Mouse (Mus musculus) embryonic facial prominence, embryonic 13.5 days (tissue): ENCODE results near the gene Fam124b. TPM values are rescaled to one million over a fixed set of nuclear protein-coding genes. Genes with fewer than 3 reads are reported as not detected.

Experiments
- ATAC-seq: fragments of 200-750 bp; cut with Nextera tagmentation; 2 replicates; pipeline ENCODE4 v1.8.0; 2017; ENCODE audit warnings: low read depth; ENCODE audit not compliant: insufficient number of reproducible peaks, insufficient read depth, low FRiP score, low TSS enrichment
- H3K27ac ChIP-seq: fragments of 300-500 bp; sonication (generic); 2 replicates; pipeline ENCODE4 v1.5.1; 2015; ENCODE audit warnings: moderate library complexity, mild to moderate bottlenecking, inconsistent platforms
- H3K27me3 ChIP-seq: fragments of 300-500 bp; sonication (generic); 2 replicates; pipeline ENCODE4 v1.6.1; 2015; ENCODE audit warnings: mild to moderate bottlenecking, inconsistent platforms
- H3K36me3 ChIP-seq: fragments of 300-500 bp; sonication (generic); 2 replicates; pipeline ENCODE4 v1.6.1; 2015; ENCODE audit warnings: mild to moderate bottlenecking, inconsistent platforms
- H3K4me1 ChIP-seq: fragments of 300-500 bp; sonication (generic); 2 replicates; pipeline ENCODE4 v1.6.1; 2015; ENCODE audit warnings: inconsistent platforms
- H3K4me2 ChIP-seq: fragments of 300-500 bp; sonication (generic); 2 replicates; pipeline ENCODE4 v1.6.1; 2015; ENCODE audit warnings: moderate library complexity, mild to moderate bottlenecking, inconsistent platforms
- H3K4me3 ChIP-seq: fragments of 300-500 bp; sonication (generic); 2 replicates; pipeline ENCODE4 v1.5.1; 2015; ENCODE audit warnings: mild to moderate bottlenecking, inconsistent platforms
- H3K9ac ChIP-seq: fragments of 300-500 bp; sonication (generic); 2 replicates; pipeline ENCODE4 v1.6.1; 2015; ENCODE audit warnings: mild to moderate bottlenecking, inconsistent platforms
- H3K9me3 ChIP-seq: fragments of 300-500 bp; sonication (generic); 2 replicates; pipeline ENCODE4 v1.6.1; 2016; ENCODE audit warnings: inconsistent platforms
- WGBS: fragments of 180-500 bp; shearing (Covaris S2); methylation state at CpG from one replicate; pipeline ENCODE4 v1.1.7; 2015; ENCODE audit warnings: mixed read lengths; 5-methylcytosine and 5-hydroxymethylcytosine counted together
- polyA plus RNA-seq: library from polyadenylated mRNA; unstranded; fragments of >200 nt; fragmentation: Nextera tagmentation; extraction: Ambion mirVana; gene quantifications from 2 replicates; pipeline ENCODE4 v1.2.1, GENCODE M21; 2015

Gene Fam124b
- polyA plus RNA-seq, 1 experiment from 2014 or later = 0.98 TPM

- no peak overlapping the region for H3K27ac ChIP-seq
- no peaks in the 10 kb centered on the region for H3K27me3 ChIP-seq
- WGBS = 18% methylated on average over 1 of the region's 1 CpGs
- peaks cover 10% of the 10 kb centered on the region; the same call in 1 of the 2 replicates for H3K4me1 ChIP-seq
- H3K9me3 ChIP-seq = no peaks in the 10 kb centered on the region
- H3K36me3 ChIP-seq = no peaks in the 10 kb centered on the region
- no peak overlapping the region for H3K4me3 ChIP-seq
- ATAC-seq = no peak
- H3K9ac ChIP-seq = no peak overlapping the region
- no peak overlapping the region for H3K4me2 ChIP-seq
These were observed 17.9 kb upstream of the Fam124b start for GRCm38 (mm10) chr1:80236126-80236525.

DNA sequence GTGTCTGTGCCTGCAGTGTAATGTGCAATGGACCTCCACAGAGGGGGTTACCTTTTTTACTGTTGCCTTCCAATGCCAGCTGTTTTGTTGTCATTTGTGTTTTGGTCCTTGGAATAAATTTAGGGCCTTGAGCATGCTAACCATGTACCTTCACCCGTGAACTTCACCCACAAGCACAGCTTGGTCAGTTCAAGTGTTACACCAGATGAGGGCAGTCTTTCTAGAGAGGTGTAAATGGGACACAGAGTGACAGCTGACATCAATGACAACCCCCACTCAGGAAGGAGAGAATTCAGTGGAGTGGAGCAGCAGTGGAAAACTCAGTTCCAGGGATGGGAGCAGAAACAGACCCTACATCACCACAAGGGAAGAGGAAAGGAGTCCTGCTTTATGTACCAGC is 12.3 kb upstream of the Fam124b start:
- no peak overlapping the region for H3K9ac ChIP-seq
- no peak for ATAC-seq
- H3K4me1 ChIP-seq = no peaks in the 10 kb centered on the region
- H3K27ac ChIP-seq = no peak overlapping the region
- no peak overlapping the region for H3K4me2 ChIP-seq
- no peak overlapping the region for H3K4me3 ChIP-seq
- H3K9me3 ChIP-seq = no peaks in the 10 kb centered on the region
- H3K27me3 ChIP-seq = no peaks in the 10 kb centered on the region
- 64% methylated on average over 1 of the region's 1 CpGs for WGBS
- H3K36me3 ChIP-seq = no peaks in the 10 kb centered on the region

DNA sequence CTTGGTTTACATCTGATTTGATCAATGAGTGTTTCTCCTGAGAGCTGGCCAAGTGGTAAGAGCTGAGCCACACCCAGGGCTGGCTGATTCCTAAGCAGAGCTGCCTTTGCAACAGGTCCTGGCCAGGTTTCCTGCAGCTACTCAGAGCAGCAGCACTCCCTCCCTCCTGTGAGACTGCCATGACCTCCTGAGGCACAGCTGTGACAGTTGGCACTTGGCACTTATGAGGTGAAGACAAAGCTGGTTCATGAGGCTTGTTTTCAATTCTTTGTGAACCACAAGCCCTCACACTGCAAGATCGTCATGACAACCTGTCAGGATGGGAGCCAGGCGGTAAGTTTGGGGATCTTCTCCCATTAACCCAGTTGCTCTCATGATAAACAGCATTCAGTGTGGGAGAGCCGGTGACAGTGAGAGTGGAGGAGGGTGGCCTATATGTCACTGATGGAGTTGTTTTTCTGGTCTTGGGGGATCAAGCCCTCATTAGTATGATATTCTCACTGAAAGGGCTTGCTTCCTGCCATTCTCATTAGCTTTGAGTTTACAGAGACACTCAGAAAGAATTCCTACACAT is 6.7 kb upstream of the Fam124b start:
- peaks cover 7% of the 10 kb centered on the region; the same call in 1 of the 2 replicates for H3K4me1 ChIP-seq
- 48% methylated on average over 3 of the region's 3 CpGs for WGBS
- H3K9me3 ChIP-seq = no peaks in the 10 kb centered on the region
- H3K27me3 ChIP-seq = no peaks in the 10 kb centered on the region
- no peak for ATAC-seq
- no peaks in the 10 kb centered on the region for H3K36me3 ChIP-seq
- 0 out of 2 replicates have a peak overlapping the region, but pooled peaks have one; percentile 12 for H3K9ac ChIP-seq
- peak overlapping the region; percentile 34; the same call in 1 of the 2 replicates for H3K27ac ChIP-seq
- H3K4me2 ChIP-seq = no peak overlapping the region
- no peak overlapping the region for H3K4me3 ChIP-seq

GRCm38 (mm10) chr1:80221151-80221550 is 2.9 kb upstream of the Fam124b start:
- Histone ChIP-seq H3K36me3 (no peaks in the 10 kb centered on the region), H3K9me3 (no peaks in the 10 kb centered on the region), H3K27ac (no peak overlapping the region), H3K9ac (no peak overlapping the region), H3K4me3 (no peak overlapping the region), H3K4me2 (no peak overlapping the region), H3K4me1 (peaks cover 7% of the 10 kb centered on the region; the same call in 1 of the 2 replicates), H3K27me3 (no peaks in the 10 kb centered on the region)
- 45% methylated on average over 4 of the region's 4 CpGs for WGBS
- ATAC-seq = 0 out of 2 replicates have a peak, but pooled peaks have one; percentile 28

GRCm38 (mm10) chr1:80213826-80214225 is 4.4 kb downstream of the Fam124b start:
- no peak overlapping the region for H3K4me2 ChIP-seq
- no peak overlapping the region for H3K4me3 ChIP-seq
- H3K27ac ChIP-seq = peak overlapping the region; percentile 48; the same call in 1 of the 2 replicates
- no peaks in the 10 kb centered on the region for H3K36me3 ChIP-seq
- H3K9ac ChIP-seq = no peak overlapping the region
- H3K27me3 ChIP-seq = no peaks in the 10 kb centered on the region
- peaks cover 3% of the 10 kb centered on the region; the same call in 1 of the 2 replicates for H3K4me1 ChIP-seq
- no peak for ATAC-seq
- WGBS = 78% methylated on average over 9 of the region's 9 CpGs
- no peaks in the 10 kb centered on the region for H3K9me3 ChIP-seq

GRCm38 (mm10) chr1:80213146-80213545 is 5.1 kb downstream of the Fam124b start:
- H3K9me3 ChIP-seq = no peaks in the 10 kb centered on the region
- peak overlapping the region; percentile 1; the same call in 1 of the 2 replicates for H3K4me3 ChIP-seq
- H3K36me3 ChIP-seq = no peaks in the 10 kb centered on the region
- 91% methylated on average over 10 of the region's 10 CpGs for WGBS
- H3K4me1 ChIP-seq = peaks cover 3% of the 10 kb centered on the region; the same call in 1 of the 2 replicates
- H3K9ac ChIP-seq = no peak overlapping the region
- ATAC-seq = no peak
- peak overlapping the region; percentile 48; the same call in 1 of the 2 replicates for H3K27ac ChIP-seq
- H3K4me2 ChIP-seq = no peak overlapping the region
- no peaks in the 10 kb centered on the region for H3K27me3 ChIP-seq

DNA sequence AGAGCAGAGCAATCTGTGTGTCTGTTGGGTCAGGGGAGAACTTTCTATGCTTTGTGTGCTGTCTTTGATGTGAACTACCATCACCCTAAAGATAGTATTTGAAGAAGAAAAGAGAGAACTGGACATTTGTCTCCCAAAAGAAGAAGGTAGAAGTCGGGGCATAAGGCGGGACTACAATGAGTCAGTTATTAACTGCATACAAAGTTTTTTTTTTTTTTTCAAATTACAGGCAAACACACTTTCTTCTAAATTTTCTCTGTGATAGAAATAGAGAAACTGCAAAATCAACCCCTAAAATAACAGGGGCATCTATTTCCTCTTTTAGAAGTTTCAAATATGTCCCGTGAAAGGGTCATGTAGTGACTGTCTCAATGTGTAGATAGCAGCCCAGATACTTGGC is 16.0 kb downstream of the Fam124b start:
- H3K4me1 ChIP-seq = 0 out of 2 replicates have a peak, but pooled peaks cover 2% of the 10 kb centered on the region
- WGBS = 88% methylated on average over 3 of the region's 3 CpGs
- H3K27ac ChIP-seq = no peak overlapping the region
- H3K36me3 ChIP-seq = no peaks in the 10 kb centered on the region
- ATAC-seq = no peak
- 0 out of 2 replicates have a peak, but pooled peaks cover 4% of the 10 kb centered on the region for H3K9me3 ChIP-seq
- no peak overlapping the region for H3K4me2 ChIP-seq
- no peak overlapping the region for H3K9ac ChIP-seq
- no peaks in the 10 kb centered on the region for H3K27me3 ChIP-seq
- no peak overlapping the region for H3K4me3 ChIP-seq

GRCm38 (mm10) chr1:80192837-80193236 is 25.4 kb downstream of the Fam124b start:
- H3K9me3 ChIP-seq = no peaks in the 10 kb centered on the region
- no peak overlapping the region for H3K4me2 ChIP-seq
- no peak overlapping the region for H3K4me3 ChIP-seq
- no peak for ATAC-seq
- no peaks in the 10 kb centered on the region for H3K4me1 ChIP-seq
- 88% methylated on average over 8 of the region's 8 CpGs for WGBS
- no peaks in the 10 kb centered on the region for H3K27me3 ChIP-seq
- no peak overlapping the region for H3K27ac ChIP-seq
- H3K36me3 ChIP-seq = no peaks in the 10 kb centered on the region
- no peak overlapping the region for H3K9ac ChIP-seq

- Histone ChIP-seq H3K4me1 (no peaks in the 10 kb centered on the region), H3K36me3 (no peaks in the 10 kb centered on the region), H3K4me2 (no peak overlapping the region), H3K9ac (no peak overlapping the region), H3K27ac (no peak overlapping the region), H3K4me3 (no peak overlapping the region), H3K9me3 (no peaks in the 10 kb centered on the region), H3K27me3 (no peaks in the 10 kb centered on the region)
- no peak for ATAC-seq
- 52% methylated on average over 3 of the region's 3 CpGs for WGBS
These were observed 36.9 kb downstream of the Fam124b start for GRCm38 (mm10) chr1:80181414-80181805.

GRCm38 (mm10) chr1:80180767-80181413 is 37.4 kb downstream of the Fam124b start:
- H3K4me1 ChIP-seq = no peaks in the 10 kb centered on the region
- WGBS = 39% methylated on average over 13 of the region's 13 CpGs
- H3K4me2 ChIP-seq = no peak overlapping the region
- no peaks in the 10 kb centered on the region for H3K36me3 ChIP-seq
- H3K27ac ChIP-seq = no peak overlapping the region
- ATAC-seq = no peak
- H3K9ac ChIP-seq = no peak overlapping the region
- H3K27me3 ChIP-seq = no peaks in the 10 kb centered on the region
- H3K9me3 ChIP-seq = no peaks in the 10 kb centered on the region
- H3K4me3 ChIP-seq = no peak overlapping the region

- H3K9ac ChIP-seq = no peak overlapping the region
- 62% methylated on average over 7 of the region's 7 CpGs for WGBS
- no peak overlapping the region for H3K4me3 ChIP-seq
- no peak overlapping the region for H3K4me2 ChIP-seq
- H3K27me3 ChIP-seq = no peaks in the 10 kb centered on the region
- H3K4me1 ChIP-seq = no peaks in the 10 kb centered on the region
- ATAC-seq = no peak
- H3K27ac ChIP-seq = no peak overlapping the region
- no peaks in the 10 kb centered on the region for H3K9me3 ChIP-seq
- no peaks in the 10 kb centered on the region for H3K36me3 ChIP-seq
These were observed 38.1 kb downstream of the Fam124b start for GRCm38 (mm10) chr1:80180128-80180527.
